Mouse (Mus musculus) forebrain, embryonic 15.5 days (tissue): ENCODE results near the gene Ctxn1. TPM values are rescaled to one million over a fixed set of nuclear protein-coding genes. Genes with fewer than 3 reads are reported as not detected.

Experiments
- ATAC-seq: fragments of 200-750 bp; cut with Nextera tagmentation; replicated peaks from 2 replicates; pipeline ENCODE4 v1.8.0; 2017; ENCODE audit warnings: mild to moderate bottlenecking, moderate TSS enrichment, moderate library complexity
- H3K27ac ChIP-seq: fragments of 300-500 bp; sonication (generic); replicated peaks from 2 replicates; pipeline ENCODE4 v1.5.1; 2015; ENCODE audit warnings: mild to moderate bottlenecking, inconsistent platforms
- H3K27me3 ChIP-seq: fragments of 300-500 bp; sonication (generic); 2 replicates; pipeline ENCODE4 v1.6.1; 2015; ENCODE audit warnings: inconsistent platforms
- H3K36me3 ChIP-seq: fragments of 300-500 bp; sonication (generic); 2 replicates; pipeline ENCODE4 v1.6.1; 2015; ENCODE audit warnings: mild to moderate bottlenecking, inconsistent platforms
- H3K4me1 ChIP-seq: fragments of 300-500 bp; sonication (generic); 2 replicates; pipeline ENCODE4 v1.6.1; 2015; ENCODE audit warnings: inconsistent platforms
- H3K4me2 ChIP-seq: fragments of 300-500 bp; sonication (generic); replicated peaks from 2 replicates; pipeline ENCODE4 v1.6.1; 2015; ENCODE audit warnings: mild to moderate bottlenecking, inconsistent platforms
- H3K4me3 ChIP-seq: fragments of 300-500 bp; sonication (generic); 2 replicates; pipeline ENCODE4 v1.5.1; 2015; ENCODE audit warnings: mild to moderate bottlenecking, inconsistent platforms
- H3K9ac ChIP-seq: fragments of 300-500 bp; sonication (generic); replicated peaks from 2 replicates; pipeline ENCODE4 v1.6.1; 2015; ENCODE audit warnings: mild to moderate bottlenecking, inconsistent platforms
- H3K9me3 ChIP-seq: fragments of 300-500 bp; sonication (generic); 2 replicates; pipeline ENCODE4 v1.6.1; 2016; ENCODE audit warnings: inconsistent platforms
- WGBS: fragments of 180-500 bp; shearing (Covaris S2); methylation state at CpG from one replicate; pipeline ENCODE4 v1.1.7; 2015; ENCODE audit warnings: mixed read lengths; 5-methylcytosine and 5-hydroxymethylcytosine counted together
- polyA plus RNA-seq: library from polyadenylated mRNA; unstranded; fragments of >200 nt; fragmentation: Nextera tagmentation; extraction: Ambion mirVana; gene quantifications from 2 replicates; pipeline ENCODE4 v1.2.1, GENCODE M21; 2015

The Ctxn1 gene
- polyA plus RNA-seq, 1 experiment from 2014 or later, result 397 TPM

GRCm38 (mm10) chr8:4226323-4226722 lies 32.8 kb downstream of the Ctxn1 start:
- Histone ChIP-seq H3K9me3 (no peaks in the 10 kb centered on the region), H3K4me3 (no peak overlapping the region), H3K36me3 (no peaks in the 10 kb centered on the region), H3K27me3 (0 out of 2 replicates have a peak, but pooled peaks cover 7% of the 10 kb centered on the region), H3K4me2 (peak overlapping the region; percentile 24), H3K9ac (no peak overlapping the region), H3K27ac (no peak overlapping the region), H3K4me1 (peaks cover 7% of the 10 kb centered on the region; the same call in 1 of the 2 replicates)
- 29% methylated on average over 4 of the region's 4 CpGs for WGBS
- peak; percentile 13; the same call in 1 of the 2 replicates for ATAC-seq

- peaks cover 12% of the 10 kb centered on the region for H3K4me1 ChIP-seq
Measured at GRCm38 (mm10) chr8:4222059-4222458, 37.0 kb downstream of the Ctxn1 start.

DNA sequence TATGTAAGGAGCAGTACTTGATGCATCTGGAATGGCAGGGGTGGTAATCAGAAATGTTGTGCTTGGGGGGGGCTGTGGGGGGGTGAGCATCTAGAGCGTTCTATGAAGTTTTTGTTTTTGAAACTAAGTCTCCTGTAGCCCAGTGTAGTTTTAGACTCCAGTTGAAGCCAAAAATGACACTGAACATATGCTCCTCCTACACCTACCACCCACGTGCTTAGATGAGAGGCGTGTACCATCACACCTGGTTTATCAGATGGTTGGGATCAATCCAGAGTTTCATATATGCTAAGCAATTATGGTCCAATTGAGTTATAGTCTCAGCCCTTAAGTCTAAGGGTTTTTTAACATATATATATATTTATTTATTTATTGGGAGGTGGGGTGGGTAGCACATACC lies 39.5 kb downstream of the Ctxn1 start:
- 90% methylated on average over 3 of the region's 3 CpGs for WGBS
- Histone ChIP-seq H3K27me3 (no peaks in the 10 kb centered on the region), H3K36me3 (no peaks in the 10 kb centered on the region), H3K27ac (no peak overlapping the region), H3K9ac (no peak overlapping the region), H3K4me3 (no peak overlapping the region), H3K4me2 (no peak overlapping the region), H3K4me1 (peaks cover 21% of the 10 kb centered on the region), H3K9me3 (no peaks in the 10 kb centered on the region)
- no peak for ATAC-seq

More at GRCm38 (mm10) chr8:4222059-4222458, 37.0 kb downstream of the Ctxn1 start:
- Histone ChIP-seq H3K27me3 (0 out of 2 replicates have a peak, but pooled peaks cover 6% of the 10 kb centered on the region), H3K36me3 (no peaks in the 10 kb centered on the region), H3K9me3 (no peaks in the 10 kb centered on the region), H3K4me2 (no peak overlapping the region), H3K4me3 (no peak overlapping the region), H3K9ac (no peak overlapping the region), H3K27ac (no peak overlapping the region)
- ATAC-seq, result no peak

DNA sequence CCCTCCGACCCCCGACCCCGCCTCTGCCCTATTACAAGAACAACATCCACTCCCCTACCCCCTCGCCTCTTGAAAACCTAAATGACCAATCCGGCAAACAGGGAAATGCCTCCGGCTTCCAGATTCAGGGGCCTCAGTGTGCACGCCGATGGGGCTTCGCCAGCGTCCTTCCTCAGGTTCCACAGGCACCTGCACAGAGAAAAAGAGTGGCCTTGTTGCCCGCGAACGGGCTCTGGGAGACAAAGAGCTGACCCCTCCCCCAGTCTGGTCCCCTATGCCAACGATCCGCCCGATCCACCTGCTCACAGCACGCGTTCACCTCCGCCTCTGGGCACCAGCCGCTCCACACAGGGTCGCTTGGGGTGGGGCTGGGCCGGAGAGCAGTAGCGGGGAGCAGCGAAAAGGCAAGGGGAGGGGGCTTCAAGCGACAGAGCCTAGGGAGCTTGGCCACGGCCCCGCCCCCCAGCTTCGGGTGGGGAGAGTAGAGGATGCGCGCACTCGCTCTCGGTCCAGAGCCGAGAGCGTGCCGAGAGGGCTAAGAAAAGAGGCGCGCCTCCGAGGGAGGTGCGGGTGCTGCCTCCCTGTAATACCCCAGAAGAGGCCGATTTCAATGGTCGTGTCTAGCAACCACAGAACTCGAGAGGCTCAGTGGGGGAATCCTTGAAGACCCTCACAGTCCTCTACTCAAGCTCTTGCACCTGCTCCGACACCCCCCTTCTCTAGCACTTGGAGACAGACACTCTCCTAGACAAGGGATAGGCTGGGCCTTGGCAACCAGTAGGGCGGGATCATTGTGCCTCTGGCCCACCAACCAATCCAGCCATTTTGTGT lies 42.1 kb downstream of the Ctxn1 start, which contains the start of gene Prr36:
Prr36 (minus strand) TSS at position 669 of the 831 bp plus-strand sequence.
- H3K9me3 ChIP-seq, result no peaks in the 10 kb centered on the region
- peak within 1 kb of the TSS; percentile 98 for H3K4me2 ChIP-seq
- H3K27me3 ChIP-seq, result no peaks in the 10 kb centered on the region
- peak within 1 kb of the TSS; percentile 97 for H3K9ac ChIP-seq
- H3K4me3 ChIP-seq, result peak within 1 kb of the TSS; percentile 78
- peak within 1 kb of the TSS; percentile 96 for H3K27ac ChIP-seq
- WGBS, result under 1% methylated on average over 44 of the region's 44 CpGs
- ATAC-seq, result peak; percentile 91
- peaks cover 41% of the 10 kb centered on the region for H3K4me1 ChIP-seq
- no peaks in the 10 kb centered on the region for H3K36me3 ChIP-seq

DNA sequence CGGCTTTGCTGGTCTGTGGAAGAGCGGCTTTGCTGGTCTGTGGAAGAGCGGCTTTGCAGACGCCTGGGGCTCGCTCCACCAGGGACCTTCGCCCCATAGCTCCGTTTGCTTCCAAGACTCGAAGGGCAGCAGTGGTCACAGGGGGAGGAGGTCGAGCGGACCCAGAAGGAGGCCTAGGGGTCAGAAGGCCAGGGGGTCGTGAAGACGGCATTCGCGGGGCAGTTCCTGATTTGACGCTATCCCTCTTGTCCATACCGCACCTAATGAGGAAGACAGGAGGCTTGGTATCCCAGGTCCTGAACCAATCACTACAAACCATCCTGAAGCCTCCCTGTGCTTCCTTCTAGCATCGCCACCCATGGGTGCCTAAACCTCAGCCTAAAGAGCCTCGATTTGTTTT lies 42.8 kb downstream of the Ctxn1 start:
- H3K27me3 ChIP-seq, result no peaks in the 10 kb centered on the region
- H3K4me3 ChIP-seq, result peak overlapping the region; percentile 78
- H3K36me3 ChIP-seq, result no peaks in the 10 kb centered on the region
- peak overlapping the region; percentile 96 for H3K27ac ChIP-seq
- ATAC-seq, result peak; percentile 4; the same call in 1 of the 2 replicates
- peaks cover 41% of the 10 kb centered on the region for H3K4me1 ChIP-seq
- H3K9me3 ChIP-seq, result no peaks in the 10 kb centered on the region
- WGBS, result 4% methylated on average over 18 of the region's 18 CpGs
- peak overlapping the region; percentile 98 for H3K4me2 ChIP-seq
- peak overlapping the region; percentile 97 for H3K9ac ChIP-seq

DNA sequence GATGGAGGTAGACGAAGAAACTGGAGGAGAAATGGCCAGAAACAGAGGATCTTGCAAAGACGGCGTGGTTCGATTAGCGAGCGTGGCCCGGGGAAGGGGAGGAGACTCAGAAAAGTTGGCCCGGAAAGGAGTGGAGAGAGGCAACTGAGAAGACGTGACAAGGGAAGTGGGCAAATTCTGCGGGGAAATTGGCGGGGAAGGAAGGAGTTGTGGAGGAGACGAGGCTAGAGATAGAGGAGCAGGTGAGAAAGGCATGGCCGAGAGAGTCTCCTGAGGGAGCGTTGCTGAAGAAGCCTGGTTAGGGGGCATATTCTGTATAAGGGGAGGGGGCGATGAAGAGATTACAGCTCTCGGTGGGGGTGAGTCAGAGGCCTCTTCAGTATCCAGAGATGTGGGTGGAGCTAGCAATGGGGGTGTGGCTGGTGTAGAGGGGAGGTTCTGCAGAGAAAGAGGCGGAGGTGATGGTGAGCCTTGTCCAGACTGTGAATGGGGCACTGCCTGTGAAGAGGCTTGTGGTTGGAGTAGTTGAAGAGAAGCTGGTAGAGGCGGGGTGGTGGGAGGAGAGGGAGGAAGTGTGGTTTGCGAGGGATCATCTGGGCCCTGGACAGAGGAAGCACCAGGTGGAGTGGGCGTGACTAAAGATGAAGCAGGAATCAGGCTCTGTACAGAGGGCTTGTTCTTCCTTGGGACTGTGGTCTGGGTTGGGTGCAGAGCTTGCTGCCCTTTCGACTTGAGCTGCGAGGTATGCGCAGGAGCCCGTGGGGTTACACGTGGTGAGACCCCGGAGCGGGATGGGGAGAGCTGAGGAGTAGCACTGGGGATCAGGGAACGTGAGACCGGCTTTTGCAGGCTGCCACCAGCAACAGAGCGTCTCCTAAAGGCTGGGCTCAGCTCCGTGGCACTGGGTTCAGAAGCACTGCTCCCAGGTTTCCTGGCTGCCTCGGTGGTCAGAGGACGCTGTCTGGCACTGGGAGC lies 44.8 kb downstream of the Ctxn1 start:
- Histone ChIP-seq H3K4me2 (peak overlapping the region; percentile 98), H3K9me3 (no peaks in the 10 kb centered on the region), H3K36me3 (peaks cover 18% of the 10 kb centered on the region), H3K4me1 (peaks cover 41% of the 10 kb centered on the region), H3K27ac (0 out of 2 replicates have a peak overlapping the region, but pooled peaks have one; percentile 44), H3K27me3 (no peaks in the 10 kb centered on the region), H3K4me3 (peak overlapping the region; percentile 46), H3K9ac (peak overlapping the region; percentile 53)
- 19% methylated on average over 33 of the region's 33 CpGs for WGBS
- no peak for ATAC-seq

DNA sequence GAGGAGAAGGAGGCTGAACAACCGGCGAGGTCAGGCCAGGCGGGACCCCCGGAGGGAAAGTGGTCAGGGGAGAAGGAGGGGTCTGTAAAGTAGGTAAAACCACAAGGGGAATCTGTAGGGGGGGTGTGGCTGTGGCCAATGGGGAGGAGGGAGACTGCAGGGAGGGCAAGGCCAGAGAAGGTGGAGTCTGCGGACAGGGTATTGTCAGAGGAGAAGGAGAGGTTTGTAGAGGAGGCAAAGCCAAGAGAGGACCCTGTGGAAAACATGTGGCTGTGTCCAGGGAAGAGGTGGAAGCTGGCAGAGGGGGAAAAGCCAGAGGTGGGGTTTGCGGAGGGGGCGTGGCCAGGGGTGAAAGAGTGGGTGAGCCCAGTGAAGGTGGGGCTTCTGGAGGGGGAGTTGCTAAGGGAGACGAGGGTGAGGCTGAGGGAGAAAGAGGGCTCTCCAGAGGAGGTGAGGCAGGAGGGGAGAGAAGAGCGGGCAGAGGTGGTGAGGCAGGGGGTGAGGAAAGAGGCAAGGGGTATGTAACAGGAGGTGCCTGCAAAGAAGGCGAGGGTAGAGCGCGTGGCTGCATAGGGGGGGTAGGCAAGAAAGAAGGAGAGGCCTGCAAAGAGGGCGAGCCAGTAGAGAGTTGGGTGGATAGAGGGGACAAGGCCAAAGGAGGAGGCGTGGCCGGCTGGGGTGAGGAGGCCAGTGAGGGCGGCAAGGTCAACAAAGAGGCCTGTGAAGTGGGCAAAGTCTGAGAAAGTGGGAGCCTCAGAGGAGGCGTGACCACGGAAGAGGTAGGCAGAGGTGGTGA lies 45.7 kb downstream of the Ctxn1 start:
- H3K27ac ChIP-seq, result peak overlapping the region; percentile 44
- WGBS, result 6% methylated on average over 17 of the region's 18 CpGs

DNA sequence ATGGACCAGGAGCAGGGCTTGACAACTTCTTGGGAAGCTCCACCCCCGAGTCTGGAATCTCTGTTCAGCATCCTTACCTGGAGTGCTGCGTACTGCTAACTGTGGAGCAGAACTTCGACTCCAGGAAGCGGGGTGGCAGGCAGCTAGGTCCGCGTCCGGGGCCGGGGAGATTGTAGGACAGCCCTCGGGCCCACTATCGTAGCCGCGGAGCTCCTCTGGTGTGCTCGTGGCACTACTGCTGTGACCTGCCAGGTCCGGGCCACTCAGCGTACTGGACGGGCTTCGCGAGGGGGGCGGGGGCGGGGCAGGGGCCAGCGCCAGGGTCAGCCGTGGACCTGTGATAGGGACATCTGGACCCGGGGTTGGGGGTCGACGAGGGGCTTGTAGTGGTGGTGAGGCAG lies 46.3 kb downstream of the Ctxn1 start:
- peak overlapping the region; percentile 98 for H3K4me2 ChIP-seq
- H3K9me3 ChIP-seq, result no peaks in the 10 kb centered on the region
- peak; percentile 0; the same call in 1 of the 2 replicates for ATAC-seq
- peak overlapping the region; percentile 46 for H3K4me3 ChIP-seq
- peaks cover 40% of the 10 kb centered on the region for H3K4me1 ChIP-seq
- H3K27ac ChIP-seq, result peak overlapping the region; percentile 44
- 1% methylated on average over 25 of the region's 25 CpGs for WGBS
- peaks cover 26% of the 10 kb centered on the region for H3K36me3 ChIP-seq
- H3K9ac ChIP-seq, result peak overlapping the region; percentile 53
- H3K27me3 ChIP-seq, result no peaks in the 10 kb centered on the region

More for the DNA sequence above, 45.7 kb downstream of the Ctxn1 start:
- Histone ChIP-seq H3K4me1 (peaks cover 41% of the 10 kb centered on the region), H3K9me3 (no peaks in the 10 kb centered on the region), H3K4me2 (peak overlapping the region; percentile 98), H3K9ac (peak overlapping the region; percentile 53), H3K36me3 (peaks cover 25% of the 10 kb centered on the region), H3K4me3 (peak overlapping the region; percentile 46), H3K27me3 (no peaks in the 10 kb centered on the region)
- peak; percentile 12 for ATAC-seq

GRCm38 (mm10) chr8:4211097-4211496 lies 48.0 kb downstream of the Ctxn1 start:
- 63% methylated on average over 6 of the region's 6 CpGs for WGBS
- Histone ChIP-seq H3K27me3 (no peaks in the 10 kb centered on the region), H3K4me1 (peaks cover 46% of the 10 kb centered on the region), H3K4me2 (no peak overlapping the region), H3K27ac (no peak overlapping the region), H3K36me3 (peaks cover 26% of the 10 kb centered on the region), H3K9me3 (no peaks in the 10 kb centered on the region), H3K4me3 (no peak overlapping the region), H3K9ac (no peak overlapping the region)
- no peak for ATAC-seq
